ENCODE assay signal across 27 mouse cellular contexts in the genomic region with DNA sequence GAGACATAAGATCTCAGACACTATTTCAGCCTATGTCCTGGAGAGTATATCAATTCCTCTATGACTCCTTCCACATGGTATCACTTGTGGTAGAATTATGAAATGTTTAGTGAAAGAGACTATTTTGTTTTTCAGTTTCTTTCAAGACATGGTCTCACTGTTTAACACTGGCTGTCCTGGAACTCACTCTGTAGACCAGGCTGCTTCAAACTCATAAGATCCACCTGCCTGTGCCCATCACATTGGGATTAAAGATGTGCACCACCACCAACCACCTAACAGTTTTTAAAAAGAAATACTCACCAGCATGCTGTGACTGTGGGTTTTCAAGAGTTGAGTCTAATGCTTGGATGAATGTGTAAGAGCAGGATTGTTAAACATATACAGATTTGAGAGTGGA. TPM values are rescaled to one million over a fixed set of nuclear protein-coding genes. Genes with fewer than 3 reads are reported as not detected.
"Had no signal": no experiment of that assay in that cellular context is flagged by ENCODE, and none has a peak within 500 bp of the region (broad histone marks: within the 10 kb centered on the region; RNA-seq: fewer than 3 reads in every experiment).

No protein-coding gene starts in this region.

- H3K4me2 ChIP-seq: embryonic facial prominence, embryonic 12.5 days; embryonic facial prominence, embryonic 13.5 days; embryonic facial prominence, embryonic 15.5 days; forebrain, embryonic 12.5 days; forebrain, embryonic 13.5 days; forebrain, embryonic 15.5 days had no signal

- H3K4me1 ChIP-seq: embryonic facial prominence, embryonic 12.5 days; embryonic facial prominence, embryonic 13.5 days; embryonic facial prominence, embryonic 15.5 days had no signal

- H3K27me3 ChIP-seq: embryonic facial prominence, embryonic 12.5 days; embryonic facial prominence, embryonic 13.5 days; embryonic facial prominence, embryonic 15.5 days; forebrain, embryonic 12.5 days; forebrain, embryonic 13.5 days; forebrain, embryonic 15.5 days had no signal

- DNase-seq: cerebellum, adult 2 months; cerebellum, adult 8-10 months; cerebellum, adult 9-10 months; cerebellum, adult 9-11 months; cerebellum, postnatal 10 days; cerebellum, postnatal 14 days; cerebellum, postnatal 25 days; cerebellum, postnatal 36 days; embryo, embryonic 11 days; forebrain, postnatal 0 days; gastrocnemius, postnatal 10 days; gastrocnemius, postnatal 14 days; gastrocnemius, postnatal 25 days; gastrocnemius, postnatal 36 days; heart, adult 18-20 months; heart, adult 2 months had no signal

- H3K4me3 ChIP-seq: embryonic facial prominence, embryonic 10.5 days; embryonic facial prominence, embryonic 12.5 days; embryonic facial prominence, embryonic 13.5 days; embryonic facial prominence, embryonic 15.5 days; erythroblast, embryonic 14.5 days; forebrain, embryonic 10.5 days; forebrain, embryonic 12.5 days; forebrain, embryonic 13.5 days; forebrain, embryonic 15.5 days; heart, adult 2 months had no signal

- H3K9me3 ChIP-seq: embryonic facial prominence, embryonic 10.5 days; embryonic facial prominence, embryonic 12.5 days; embryonic facial prominence, embryonic 13.5 days; embryonic facial prominence, embryonic 15.5 days; forebrain, embryonic 10.5 days; forebrain, embryonic 12.5 days; forebrain, embryonic 13.5 days; forebrain, embryonic 15.5 days had no signal

- H3K27ac ChIP-seq: embryonic facial prominence, embryonic 10.5 days; embryonic facial prominence, embryonic 12.5 days; embryonic facial prominence, embryonic 13.5 days; embryonic facial prominence, embryonic 15.5 days; forebrain, embryonic 10.5 days; forebrain, embryonic 12.5 days; forebrain, embryonic 13.5 days; forebrain, embryonic 15.5 days; heart, adult 2 months had no signal

RNA-seq across cellular contexts. Expression of gene Tal2, which starts 22.5 kb away (rescaled TPM):
- total RNA-seq: common myeloid progenitor, adult 5-6 weeks; granulocyte monocyte progenitor cell, adult 5-6 weeks had no signal
- polyA plus RNA-seq: erythroblast, embryonic 14.5 days had no signal
